ENCODE assay signal across 21 mouse cellular contexts in genomic region chr15:8374724-8375123, GRCm38 (mm10).
DNase-seq lines count a peak whose midpoint lies in the region; ATAC-seq and TF ChIP-seq lines count a peak whose summit lies in the region.
"Had no signal": no experiment of that assay in that cellular context is flagged by ENCODE, and none has a peak within 500 bp of the region (broad histone marks: within the 10 kb centered on the region; RNA-seq: fewer than 3 reads in every experiment).

No protein-coding gene starts in this region.

- peaks cover 6% of the 10 kb centered on the region; the same call in 1 of the 2 replicates for H3K79me2 ChIP-seq in liver, adult 2 months (ENCODE audit: control insufficient read depth, insufficient read depth, low read length)

- peaks cover 12% of the 10 kb centered on the region for H3K36me3 ChIP-seq in liver, adult 2 months (ENCODE audit: control insufficient read depth, insufficient read depth, low read length)
- H3K36me3 ChIP-seq in liver, embryonic 12.5 days: peaks cover 18% of the 10 kb centered on the region
- peaks cover 8% of the 10 kb centered on the region; the same call in 1 of the 2 replicates for H3K36me3 ChIP-seq in lung, postnatal 0 days (ENCODE audit: insufficient read depth, low read length)

- peak; percentile 26 for DNase-seq in liver, adult 2 months (ENCODE audit: extremely low read depth, low read depth, low spot score)
- no peak for DNase-seq in urinary bladder, postnatal 10 days (ENCODE audit: low spot score)
- DNase-seq in lung, postnatal 0 days (ENCODE audit: low spot score): no peak
- no peak for DNase-seq in ovary, postnatal 10 days (ENCODE audit: low spot score)
- DNase-seq: adrenal gland, postnatal 14 days; cerebellum, adult 11-12 months; cerebellum, adult 9-11 months; cerebellum, postnatal 36 days; forebrain, postnatal 0 days; gastrocnemius, postnatal 25 days; heart, adult 11 months; heart, postnatal 36 days had no signal

- no peak overlapping the region for H3K27ac ChIP-seq in liver, adult 2 months (replicated peaks; ENCODE audit: insufficient read depth, low read depth, low read length)
- no peak overlapping the region for H3K27ac ChIP-seq in liver, embryonic 12.5 days
- no peak overlapping the region for H3K27ac ChIP-seq in lung, postnatal 0 days (ENCODE audit: low read length)
- H3K27ac ChIP-seq: embryonic facial prominence, embryonic 10.5 days; forebrain, embryonic 13.5 days; heart, embryonic 13.5 days; hindbrain, embryonic 14.5 days had no signal

- TF ChIP-seq CTCF in liver, adult 2 months (IDR thresholded peaks at IDR 0.05; ENCODE audit: low read depth, low read length): no peak
- no peak for TF ChIP-seq CTCF in lung, postnatal 0 days (IDR thresholded peaks at IDR 0.05)

- ATAC-seq in liver, embryonic 12.5 days: no peak
- ATAC-seq in common myeloid progenitor, adult 5-6 weeks (replicated peaks; ENCODE audit: low read depth, poor library complexity, severe bottlenecking): peak; percentile 79
- ATAC-seq in megakaryocyte progenitor cell, adult 5-6 weeks (replicated peaks; ENCODE audit: poor library complexity): peak; percentile 72
- no peak for ATAC-seq in lung, postnatal 0 days
- ATAC-seq: activated CD4-positive, CD25-positive, alpha-beta regulatory T cell, adult 4 months; forebrain, embryonic 13.5 days; forebrain, postnatal 0 days; Patski had no signal

- H3K4me2 ChIP-seq in liver, embryonic 12.5 days: no peak overlapping the region
- H3K4me2 ChIP-seq in lung, postnatal 0 days (replicated peaks; ENCODE audit: low read depth, low read length): no peak overlapping the region
- H3K4me2 ChIP-seq: forebrain, embryonic 13.5 days; heart, embryonic 13.5 days; hindbrain, embryonic 14.5 days had no signal

- no peaks in the 10 kb centered on the region for H3K9me3 ChIP-seq in liver, embryonic 12.5 days (replicated peaks)
- no peaks in the 10 kb centered on the region for H3K9me3 ChIP-seq in lung, postnatal 0 days (ENCODE audit: low read length)
- H3K9me3 ChIP-seq: embryonic facial prominence, embryonic 10.5 days; forebrain, embryonic 13.5 days; heart, embryonic 13.5 days had no signal

- H3K27me3 ChIP-seq in liver, adult 2 months (ENCODE audit: control insufficient read depth, insufficient read depth, low read length): no peaks in the 10 kb centered on the region
- H3K27me3 ChIP-seq in liver, embryonic 12.5 days (replicated peaks): no peaks in the 10 kb centered on the region
- H3K27me3 ChIP-seq in lung, postnatal 0 days (replicated peaks; ENCODE audit: insufficient read depth, low read length): no peaks in the 10 kb centered on the region
- H3K27me3 ChIP-seq: forebrain, embryonic 13.5 days; heart, embryonic 13.5 days; Patski had no signal

- TF ChIP-seq POLR2A in liver, adult 2 months (IDR thresholded peaks at IDR 0.05; ENCODE audit: extremely low read depth, insufficient read depth, low read length): no peak

- H3K9ac ChIP-seq in liver, adult 2 months (ENCODE audit: low read depth, low read length): no peak overlapping the region
- no peak overlapping the region for H3K9ac ChIP-seq in liver, embryonic 12.5 days
- no peak overlapping the region for H3K9ac ChIP-seq in lung, postnatal 0 days (replicated peaks; ENCODE audit: low read depth)
- H3K9ac ChIP-seq: forebrain, embryonic 13.5 days; forebrain, postnatal 0 days; heart, embryonic 13.5 days; hindbrain, embryonic 14.5 days had no signal

- WGBS in liver, adult 2 months: 65% methylated on average over 3 of the region's 3 CpGs
- 30% methylated on average over 3 of the region's 3 CpGs for WGBS in liver, embryonic 12.5 days (ENCODE audit: insufficient replicate concordance)
- WGBS in lung, postnatal 0 days: 49% methylated on average over 3 of the region's 3 CpGs

- H3K4me1 ChIP-seq in liver, adult 2 months (ENCODE audit: control insufficient read depth, insufficient read depth, low read length): no peaks in the 10 kb centered on the region
- H3K4me1 ChIP-seq in liver, embryonic 12.5 days: peaks cover 4% of the 10 kb centered on the region; the same call in 1 of the 2 replicates
- no peaks in the 10 kb centered on the region for H3K4me1 ChIP-seq in lung, postnatal 0 days (ENCODE audit: insufficient read depth, low read depth, low read length)
- H3K4me1 ChIP-seq: embryonic facial prominence, embryonic 10.5 days; forebrain, embryonic 13.5 days; heart, embryonic 13.5 days had no signal

- no peak overlapping the region for H3K4me3 ChIP-seq in liver, adult 2 months (ENCODE audit: insufficient read depth, low read depth, low read length)
- no peak overlapping the region for H3K4me3 ChIP-seq in liver, embryonic 12.5 days
- H3K4me3 ChIP-seq in lung, postnatal 0 days (ENCODE audit: low read depth, low read length): no peak overlapping the region
- H3K4me3 ChIP-seq: embryonic facial prominence, embryonic 10.5 days; forebrain, embryonic 13.5 days; heart, embryonic 13.5 days had no signal

- TF ChIP-seq EP300 in lung, postnatal 0 days (IDR thresholded peaks at IDR 0.05): no peak

Comparison
In these comparisons a context has a peak if more than half of its experiments do, and no peak if none do; other contexts are left out.
1. ATAC-seq: peak in common myeloid progenitor, adult 5-6 weeks (single experiment) and megakaryocyte progenitor cell, adult 5-6 weeks (single experiment); none in liver, embryonic 12.5 days (single experiment) and lung, postnatal 0 days (single experiment).